Mouse (Mus musculus): ENCODE results near the gene Hnrnpa0. TPM values are rescaled to one million over a fixed set of nuclear protein-coding genes. Genes with fewer than 3 reads are reported as not detected.
"Not testable (repeated sequence)": the region's sequence is repeated elsewhere in the genome, so short reads cannot be mapped to it uniquely, and the experiment has no call there.

The Hnrnpa0 gene
- polyA plus RNA-seq, 2 experiments: 55.3 to 273 TPM

DNA sequence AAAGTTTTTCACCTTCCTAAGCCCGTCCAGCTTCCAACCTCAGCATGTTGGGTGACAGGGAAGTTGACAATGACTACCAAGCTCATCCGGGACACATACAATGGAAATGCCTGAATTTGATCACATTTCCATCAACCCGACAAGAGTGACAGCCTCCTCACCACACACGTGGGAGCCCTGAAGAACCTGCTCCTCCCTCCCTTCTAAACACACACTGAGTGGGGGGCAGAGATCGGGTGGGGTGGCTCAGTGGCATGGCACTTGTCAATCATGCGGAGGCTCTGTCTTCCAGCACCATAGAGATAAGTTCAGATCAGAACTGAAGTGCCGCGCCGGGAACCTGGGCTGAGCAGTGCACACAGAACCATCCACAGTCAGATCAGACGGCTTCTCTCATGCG is 22.1 kb upstream of the Hnrnpa0 start:
- H3K4me1 ChIP-seq (ENCODE audit: control insufficient read depth, insufficient read depth, low read length): 0 out of 2 replicates have a peak, but pooled peaks cover 2% of the 10 kb centered on the region
- 81% methylated on average over 11 of the region's 11 CpGs for WGBS
- ATAC-seq (ENCODE audit: low FRiP score, low read depth) (no peak), DNase-seq (ENCODE audit: low spot score) (no peak)
- no peaks in the 10 kb centered on the region for H3K9me3 ChIP-seq (ENCODE audit: control insufficient read depth, low read length)
- no peaks in the 10 kb centered on the region for H3K27me3 ChIP-seq (ENCODE audit: control insufficient read depth, insufficient read depth, low read length)
- no peaks in the 10 kb centered on the region for H3K36me3 ChIP-seq (ENCODE audit: control insufficient read depth, insufficient read depth, low read length)
- no peak overlapping the region for H3K4me2 ChIP-seq (replicated peaks; ENCODE audit: low read depth, low read length, severe bottlenecking)
- no peak overlapping the region for H3K9ac ChIP-seq (ENCODE audit: low read depth, low read length, severe bottlenecking)
- H3K27ac ChIP-seq (replicated peaks; ENCODE audit: low read depth, low read length): no peak overlapping the region
- no peak for TF ChIP-seq POLR2A (IDR thresholded peaks at IDR 0.05; ENCODE audit: borderline replicate concordance, extremely low read depth, insufficient read depth, insufficient read length)
- no peak overlapping the region for H3K4me3 ChIP-seq (replicated peaks; ENCODE audit: low read length)

DNA sequence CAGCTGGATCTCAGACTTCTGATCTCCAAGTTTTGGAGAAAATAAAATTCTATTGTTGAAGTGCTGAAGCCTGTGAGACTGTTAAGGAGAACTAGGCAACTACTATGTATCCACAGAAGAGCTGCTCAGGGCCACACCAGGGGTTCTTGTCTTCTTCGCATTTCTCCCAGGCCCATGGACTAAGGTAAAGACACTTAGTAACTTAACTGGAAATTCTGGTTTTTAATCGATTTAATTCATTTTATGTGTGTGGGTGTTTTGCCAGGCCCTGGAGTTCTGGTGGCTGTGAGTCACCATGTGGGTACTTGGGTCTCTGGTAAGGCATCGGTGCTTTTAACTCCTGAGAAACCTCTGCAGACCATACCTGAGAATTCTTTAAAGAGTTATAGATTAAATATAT is 21.3 kb upstream of the Hnrnpa0 start:
- Histone ChIP-seq H3K27ac (replicated peaks; ENCODE audit: low read depth, low read length) (no peak overlapping the region), H3K27me3 (ENCODE audit: control insufficient read depth, insufficient read depth, low read length) (no peaks in the 10 kb centered on the region), H3K9ac (ENCODE audit: low read depth, low read length, severe bottlenecking) (no peak overlapping the region), H3K4me1 (ENCODE audit: control insufficient read depth, insufficient read depth, low read length) (0 out of 2 replicates have a peak, but pooled peaks cover 2% of the 10 kb centered on the region), H3K9me3 (ENCODE audit: control insufficient read depth, low read length) (no peaks in the 10 kb centered on the region), H3K4me3 (replicated peaks; ENCODE audit: low read length) (no peak overlapping the region), H3K36me3 (ENCODE audit: control insufficient read depth, insufficient read depth, low read length) (no peaks in the 10 kb centered on the region), H3K4me2 (replicated peaks; ENCODE audit: low read depth, low read length, severe bottlenecking) (no peak overlapping the region)
- no peak for TF ChIP-seq POLR2A (IDR thresholded peaks at IDR 0.05; ENCODE audit: borderline replicate concordance, extremely low read depth, insufficient read depth, insufficient read length)
- DNase-seq (ENCODE audit: low spot score) (no peak), ATAC-seq (ENCODE audit: low FRiP score, low read depth) (no peak)
- 88% methylated on average over 3 of the region's 3 CpGs for WGBS

DNA sequence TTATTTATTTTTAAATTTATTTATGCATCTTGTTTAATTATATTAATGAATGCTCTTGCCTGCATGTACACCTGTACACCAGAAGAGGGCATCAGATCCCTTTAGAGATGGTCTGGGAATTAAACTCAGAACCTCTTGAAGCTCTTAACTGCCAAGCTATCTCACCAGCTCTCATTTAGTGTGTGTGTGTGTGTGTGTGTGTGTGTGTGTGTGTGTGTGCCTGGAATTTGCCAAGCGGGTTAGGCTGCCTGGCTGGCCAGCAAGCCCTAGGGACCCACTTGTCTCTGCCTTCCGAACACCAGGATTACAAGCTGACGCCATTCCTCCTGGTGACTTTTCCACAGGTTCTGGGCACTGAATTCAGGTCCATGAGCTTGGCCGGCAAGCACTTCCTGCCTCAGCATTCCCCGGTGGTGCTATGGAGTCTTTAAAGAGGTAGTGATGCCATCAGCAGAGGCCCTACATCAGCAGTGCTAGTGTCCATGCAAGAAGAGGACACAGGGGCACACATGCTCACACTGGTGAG is 20.7 kb upstream of the Hnrnpa0 start:
- WGBS: 35% methylated on average over 5 of the region's 5 CpGs
- Histone ChIP-seq H3K4me3 (replicated peaks; ENCODE audit: low read length) (peak overlapping the region; percentile 27), H3K27me3 (ENCODE audit: control insufficient read depth, insufficient read depth, low read length) (no peaks in the 10 kb centered on the region), H3K36me3 (ENCODE audit: control insufficient read depth, insufficient read depth, low read length) (no peaks in the 10 kb centered on the region), H3K9ac (ENCODE audit: low read depth, low read length, severe bottlenecking) (no peak overlapping the region), H3K27ac (replicated peaks; ENCODE audit: low read depth, low read length) (no peak overlapping the region), H3K4me1 (ENCODE audit: control insufficient read depth, insufficient read depth, low read length) (0 out of 2 replicates have a peak, but pooled peaks cover 2% of the 10 kb centered on the region), H3K4me2 (replicated peaks; ENCODE audit: low read depth, low read length, severe bottlenecking) (peak overlapping the region; percentile 61), H3K9me3 (ENCODE audit: control insufficient read depth, low read length) (no peaks in the 10 kb centered on the region)
- ATAC-seq (ENCODE audit: low FRiP score, low read depth) (peak; percentile 30; the same call in 1 of the 2 replicates), DNase-seq (ENCODE audit: low spot score) (no peak)
- TF ChIP-seq POLR2A (IDR thresholded peaks at IDR 0.05; ENCODE audit: borderline replicate concordance, extremely low read depth, insufficient read depth, insufficient read length): no peak

DNA sequence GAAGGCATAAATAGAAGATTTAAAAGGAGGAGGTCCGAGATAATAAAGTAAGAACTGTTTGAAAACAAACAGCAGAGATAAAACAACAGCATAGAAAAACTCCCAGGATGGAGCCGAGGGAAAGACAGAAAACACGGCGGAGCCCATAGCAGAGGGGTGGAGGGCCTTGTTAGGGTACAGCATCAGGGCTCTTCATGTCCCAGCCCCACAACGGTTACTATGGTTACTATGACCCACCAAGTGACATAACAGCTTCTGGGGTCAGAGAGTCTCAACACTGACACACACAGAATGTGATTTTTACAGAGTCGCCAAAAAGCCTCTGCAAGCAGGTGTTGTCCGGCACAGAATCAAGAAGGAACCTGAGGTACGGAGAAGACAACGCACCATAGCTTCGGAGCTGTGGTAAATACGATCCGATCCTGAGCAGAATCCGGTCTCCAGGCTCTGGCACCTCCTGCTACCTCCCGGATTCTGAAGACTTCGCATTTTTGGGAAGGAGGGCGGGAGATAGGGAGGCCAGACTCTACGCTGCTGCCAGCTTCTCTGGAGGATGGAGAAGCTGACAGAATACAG is 20.0 kb upstream of the Hnrnpa0 start:
- H3K4me2 ChIP-seq (replicated peaks; ENCODE audit: low read depth, low read length, severe bottlenecking): peak overlapping the region; percentile 61
- under 1% methylated on average over 17 of the region's 17 CpGs for WGBS
- H3K27ac ChIP-seq (replicated peaks; ENCODE audit: low read depth, low read length): no peak overlapping the region
- DNase-seq (ENCODE audit: low spot score): peak; percentile 86
- peak overlapping the region; percentile 37 for H3K9ac ChIP-seq (ENCODE audit: low read depth, low read length, severe bottlenecking)
- TF ChIP-seq POLR2A (IDR thresholded peaks at IDR 0.05; ENCODE audit: borderline replicate concordance, extremely low read depth, insufficient read depth, insufficient read length): peak; percentile 27; the same call in 1 of the 2 replicates
- peak overlapping the region; percentile 27 for H3K4me3 ChIP-seq (replicated peaks; ENCODE audit: low read length)
- H3K27me3 ChIP-seq (ENCODE audit: control insufficient read depth, insufficient read depth, low read length): no peaks in the 10 kb centered on the region
- ATAC-seq (ENCODE audit: low FRiP score, low read depth): peak; percentile 90
- 0 out of 2 replicates have a peak, but pooled peaks cover 2% of the 10 kb centered on the region for H3K4me1 ChIP-seq (ENCODE audit: control insufficient read depth, insufficient read depth, low read length)
- H3K9me3 ChIP-seq (ENCODE audit: control insufficient read depth, low read length): no peaks in the 10 kb centered on the region
- no peaks in the 10 kb centered on the region for H3K36me3 ChIP-seq (ENCODE audit: control insufficient read depth, insufficient read depth, low read length)

DNA sequence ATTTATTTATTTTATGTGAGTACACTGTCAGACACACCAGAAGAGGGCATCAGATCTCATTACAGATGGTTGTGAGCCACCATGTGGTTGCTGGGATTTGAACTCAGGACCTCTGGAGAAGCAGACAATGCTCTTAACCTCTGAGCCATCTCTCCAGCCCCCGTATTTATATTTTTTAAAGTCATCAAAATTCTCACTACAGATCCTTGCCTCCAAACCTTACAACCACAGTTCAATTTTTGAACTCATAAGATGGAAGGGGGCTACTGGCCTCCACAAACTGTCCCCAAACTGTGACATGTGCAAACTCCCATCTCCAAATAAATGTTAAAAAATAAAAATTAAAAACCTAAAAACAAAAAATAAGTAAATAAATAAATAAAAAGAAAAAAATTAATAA is 19.4 kb upstream of the Hnrnpa0 start:
- Histone ChIP-seq H3K4me3 (replicated peaks; ENCODE audit: low read length) (no peak overlapping the region), H3K4me1 (ENCODE audit: control insufficient read depth, insufficient read depth, low read length) (0 out of 2 replicates have a peak, but pooled peaks cover 2% of the 10 kb centered on the region), H3K9me3 (ENCODE audit: control insufficient read depth, low read length) (no peaks in the 10 kb centered on the region), H3K4me2 (replicated peaks; ENCODE audit: low read depth, low read length, severe bottlenecking) (no peak overlapping the region), H3K36me3 (ENCODE audit: control insufficient read depth, insufficient read depth, low read length) (no peaks in the 10 kb centered on the region), H3K9ac (ENCODE audit: low read depth, low read length, severe bottlenecking) (no peak overlapping the region), H3K27ac (replicated peaks; ENCODE audit: low read depth, low read length) (no peak overlapping the region), H3K27me3 (ENCODE audit: control insufficient read depth, insufficient read depth, low read length) (no peaks in the 10 kb centered on the region)
- ATAC-seq (ENCODE audit: low FRiP score, low read depth) (no peak), DNase-seq (ENCODE audit: low spot score) (no peak)
- TF ChIP-seq POLR2A (IDR thresholded peaks at IDR 0.05; ENCODE audit: borderline replicate concordance, extremely low read depth, insufficient read depth, insufficient read length): no peak
- WGBS: 82% methylated on average over 1 of the region's 1 CpGs

DNA sequence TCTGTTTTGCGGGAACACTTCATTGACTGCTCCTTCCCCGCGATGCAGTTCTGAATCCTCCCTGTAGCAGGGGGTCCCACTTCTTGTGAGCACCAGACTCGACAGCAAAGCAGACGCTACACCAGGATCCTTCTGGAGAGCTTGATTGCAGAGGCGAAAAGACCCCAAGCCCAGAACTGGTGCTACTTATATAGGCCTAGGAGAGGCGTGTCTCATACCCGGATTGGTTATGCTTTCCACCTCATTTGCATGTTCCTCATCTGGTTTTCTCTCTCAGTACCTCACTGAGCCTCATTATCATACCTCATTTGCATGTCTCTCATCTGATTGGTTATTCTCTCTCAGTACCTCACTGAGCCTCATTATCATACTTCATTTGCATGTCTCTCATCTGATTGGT is 18.2 kb upstream of the Hnrnpa0 start:
- H3K4me1 ChIP-seq (ENCODE audit: control insufficient read depth, insufficient read depth, low read length); H3K4me2 ChIP-seq (replicated peaks; ENCODE audit: low read depth, low read length, severe bottlenecking); H3K27me3 ChIP-seq (ENCODE audit: control insufficient read depth, insufficient read depth, low read length); ATAC-seq (ENCODE audit: low FRiP score, low read depth); DNase-seq (ENCODE audit: low spot score); H3K27ac ChIP-seq (replicated peaks; ENCODE audit: low read depth, low read length); H3K4me3 ChIP-seq (replicated peaks; ENCODE audit: low read length); H3K36me3 ChIP-seq (ENCODE audit: control insufficient read depth, insufficient read depth, low read length); H3K9ac ChIP-seq (ENCODE audit: low read depth, low read length, severe bottlenecking); H3K9me3 ChIP-seq (ENCODE audit: control insufficient read depth, low read length): not testable (repeated sequence)
- WGBS: 97% methylated on average over 8 of the region's 8 CpGs

All from limb, embryonic 14.5 days (tissue).